Mouse (Mus musculus) large intestine, adult 2 months (tissue): ENCODE results near the gene Prmt1. TPM values are rescaled to one million over a fixed set of nuclear protein-coding genes. Genes with fewer than 3 reads are reported as not detected.

Source experiments
- DNase-seq: peaks from one replicate; pipeline ENCODE4 v3.0.0-alpha.2; 2012; ENCODE audit warnings: low read depth, low spot score
- WGBS: fragments of 180-500 bp; shearing (Covaris S2); methylation state at CpG from one replicate; pipeline ENCODE4 v1.1.7; 2018; 5-methylcytosine and 5-hydroxymethylcytosine counted together
- polyA plus RNA-seq: library from polyadenylated mRNA; depleted of rRNA; stranded (reverse); fragments of >200 nt; gene quantifications from 2 replicates; pipeline ENCODE4 v1.2.3, GENCODE M21; 2012; rRNA removed

Prmt1 gene
- polyA plus RNA-seq, 1 experiment = 188 TPM

DNA sequence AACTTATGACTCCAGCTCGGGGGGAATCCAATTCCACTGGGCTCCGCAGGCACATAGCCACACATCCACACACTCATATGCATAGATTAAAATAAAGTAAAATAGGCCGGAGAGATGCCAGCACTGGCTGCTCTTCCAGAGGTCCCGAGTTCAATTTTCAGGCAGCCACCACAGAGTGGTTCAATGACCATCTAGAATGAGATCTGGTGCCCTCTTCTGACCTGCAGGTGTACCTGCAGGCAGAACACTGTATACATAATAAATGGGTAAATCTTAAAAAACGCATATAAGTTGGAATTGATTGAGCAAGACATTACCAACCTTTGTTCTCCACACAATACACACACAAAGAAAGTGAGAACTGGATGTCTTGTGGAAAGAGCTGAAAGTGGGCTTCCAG is 30.7 kb downstream of the Prmt1 start:
- no peak for DNase-seq
- 43% methylated on average over 5 of the region's 5 CpGs for WGBS

DNA sequence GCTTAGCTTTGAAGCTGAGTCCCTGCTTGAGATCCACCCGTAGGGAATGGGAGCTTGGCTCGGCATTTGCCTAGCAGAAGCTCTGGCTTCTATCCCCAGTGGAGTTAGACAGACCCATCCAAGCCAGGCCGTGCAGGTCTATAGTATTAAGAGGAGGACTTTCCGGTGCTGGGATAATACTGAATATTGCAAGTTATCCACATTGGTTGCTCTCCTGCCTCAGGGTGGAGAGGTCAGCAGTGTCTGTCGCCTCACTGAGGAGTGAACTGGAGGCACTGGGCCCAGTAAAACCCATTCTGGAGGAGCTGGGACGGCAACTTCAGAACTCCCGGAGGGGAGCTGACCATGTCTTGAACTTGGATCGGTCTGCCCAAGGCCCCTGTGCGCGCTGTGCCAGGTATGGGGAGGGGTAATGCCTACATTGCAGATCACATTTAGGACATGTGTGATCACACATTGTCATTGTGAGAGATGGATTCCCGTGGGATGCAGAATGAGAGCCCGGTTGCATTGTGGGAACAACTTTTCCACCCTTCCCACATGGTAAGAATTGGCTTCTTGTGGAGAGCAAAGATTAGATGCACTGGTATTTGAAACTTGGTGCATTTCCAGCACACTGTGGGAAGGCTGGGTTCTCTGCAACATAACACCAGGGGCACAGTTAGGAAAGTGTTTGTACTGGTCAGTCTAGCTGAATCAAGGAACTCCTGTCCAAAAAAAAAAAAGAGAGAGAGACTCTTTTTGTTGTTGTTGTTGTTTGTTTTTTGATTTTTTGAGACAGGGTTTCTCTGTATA is 32.1 kb downstream of the Prmt1 start:
- no peak for DNase-seq
- WGBS = 86% methylated on average over 12 of the region's 12 CpGs

- 77% methylated on average over 14 of the region's 14 CpGs for WGBS
- DNase-seq = no peak
Observed at GRCm38 (mm10) chr7:44953561-44953960, 32.8 kb downstream of the Prmt1 start.

DNA sequence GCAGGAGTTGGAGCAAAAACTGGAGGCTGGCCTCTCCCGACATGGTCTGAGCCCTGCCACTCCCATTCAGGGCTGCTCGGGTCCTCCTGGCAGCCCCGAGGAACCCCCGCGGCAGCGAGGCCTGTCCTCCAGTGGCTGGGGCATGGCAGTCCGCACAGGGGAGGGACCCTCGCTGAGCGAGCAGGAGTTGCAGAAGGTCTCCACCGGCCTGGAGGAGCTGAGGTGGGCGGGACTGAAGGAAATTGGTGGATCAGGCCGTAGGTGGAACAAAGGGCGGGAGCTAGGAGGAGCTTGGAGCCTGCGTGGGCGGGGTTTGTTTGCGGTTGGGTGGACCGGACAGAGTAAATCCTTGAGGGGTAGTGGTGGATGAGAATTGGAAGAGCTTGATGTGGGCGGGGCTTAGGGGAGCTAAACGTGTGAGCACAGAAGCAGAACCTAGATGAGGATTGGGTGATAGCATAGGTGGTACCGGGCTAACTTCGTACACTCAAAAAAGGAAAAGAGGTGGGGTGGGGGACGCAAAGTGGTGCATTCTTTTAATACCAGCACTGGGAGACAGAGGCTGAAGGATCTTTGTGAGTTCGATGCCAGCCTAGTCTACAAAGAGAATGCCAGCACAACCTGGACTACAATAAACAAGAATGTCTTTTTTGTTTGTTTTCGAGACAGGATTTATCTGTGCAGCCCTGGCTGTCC is 33.6 kb downstream of the Prmt1 start:
- 6% methylated on average over 24 of the region's 24 CpGs for WGBS
- peak; percentile 93 for DNase-seq

- WGBS = under 1% methylated on average over 10 of the region's 10 CpGs
- DNase-seq = peak; percentile 75
Observed at GRCm38 (mm10) chr7:44951960-44952359, 34.4 kb downstream of the Prmt1 start.

DNA sequence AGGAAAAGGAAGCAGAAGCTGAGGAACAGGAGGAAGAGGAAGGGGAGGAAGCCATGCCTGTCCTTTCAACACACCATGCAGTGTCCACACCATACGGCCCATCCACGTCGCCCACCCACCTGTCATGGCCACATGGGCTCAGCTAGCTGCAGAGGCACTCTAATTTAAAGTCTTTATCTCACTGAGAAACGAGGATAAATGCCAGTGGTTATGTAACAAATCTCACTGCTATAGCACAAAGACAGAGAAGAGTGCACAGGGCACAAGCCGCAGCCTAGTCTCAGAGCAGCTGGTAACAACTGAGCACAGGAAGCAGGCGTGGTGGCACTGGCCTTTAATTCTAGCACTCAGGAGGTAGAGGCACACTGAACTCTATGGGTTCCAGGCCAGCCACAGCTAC is 36.4 kb downstream of the Prmt1 start:
- 59% methylated on average over 6 of the region's 6 CpGs for WGBS
- no peak for DNase-seq

GRCm38 (mm10) chr7:44942904-44943303 is 43.5 kb downstream of the Prmt1 start, which contains the start of gene Tsks:
Gene Tsks (plus strand): TSS chr7:44943204.
- 76% methylated on average over 7 of the region's 7 CpGs for WGBS
- DNase-seq = no peak

GRCm38 (mm10) chr7:44938680-44939079 is 47.7 kb downstream of the Prmt1 start:
- no peak for DNase-seq
- 91% methylated on average over 4 of the region's 4 CpGs for WGBS

- under 1% methylated on average over 84 of the region's 84 CpGs for whole genome bisulfite sequencing
- DNase-seq = peak; percentile 98
Observed at GRCm38 (mm10) chr7:44929204-44930151, 56.9 kb downstream of the Prmt1 start, which contains the start of gene Ap2a1. Gene Ap2a1 (minus strand): TSS chr7:44929496.

GRCm38 (mm10) chr7:44928570-44928969 is 57.8 kb downstream of the Prmt1 start:
- DNase-seq = no peak
- 0% methylated on average over 1 of the region's 1 CpGs for WGBS

Other genes starting within 250 kb of the Prmt1 start
- 68.3 and 78.0 TPM in 2 replicates for gene Vrk3, start 238.2 kb downstream of the Prmt1 start, polyA plus RNA-seq
- 0.36 and 0.75 TPM in 2 replicates for gene Zfp473, start 235.5 kb downstream of the Prmt1 start, polyA plus RNA-seq
- 50.3 and 51.3 TPM in 2 replicates for gene Nup62, start 170.5 kb downstream of the Prmt1 start, polyA plus RNA-seq
- gene Il4i1, start 170.2 kb downstream of the Prmt1 start, polyA plus RNA-seq = 13.9 and 14.8 TPM in 2 replicates
- gene Atf5, start 169.9 kb downstream of the Prmt1 start, polyA plus RNA-seq = 29.8 and 41.4 TPM in 2 replicates
- 61.3 and 67.2 TPM in 2 replicates for gene Akt1s1, start 137.6 kb downstream of the Prmt1 start, polyA plus RNA-seq
- gene Tbc1d17, start 137.5 kb downstream of the Prmt1 start, polyA plus RNA-seq = 44.6 and 49.0 TPM in 2 replicates
- 52.1 and 57.9 TPM in 2 replicates for gene Pnkp, start 129.4 kb downstream of the Prmt1 start, polyA plus RNA-seq
- gene Ptov1, start 116.8 kb downstream of the Prmt1 start, polyA plus RNA-seq = 111 and 141 TPM in 2 replicates
- 69.4 and 102 TPM in 2 replicates for gene Med25, start 93.9 kb downstream of the Prmt1 start, polyA plus RNA-seq
- gene Fuz, start 90.5 kb downstream of the Prmt1 start, polyA plus RNA-seq = 19.9 and 21.7 TPM in 2 replicates
- 55.6 and 80.7 TPM in 2 replicates for gene Ap2a1, start 57.1 kb downstream of the Prmt1 start, polyA plus RNA-seq
- gene Tsks, start 43.4 kb downstream of the Prmt1 start, polyA plus RNA-seq = not detected in 2 replicates
- 4.2 and 5.9 TPM in 2 replicates for gene Cpt1c, start 11.7 kb downstream of the Prmt1 start, polyA plus RNA-seq
- 107 and 110 TPM in 2 replicates for gene Irf3, start 11.1 kb upstream of the Prmt1 start, polyA plus RNA-seq
- gene Bcl2l12, start 12.1 kb upstream of the Prmt1 start, polyA plus RNA-seq = 20.8 and 23.3 TPM in 2 replicates
- gene Scaf1, start 29.8 kb upstream of the Prmt1 start, polyA plus RNA-seq = 32.3 and 44.7 TPM in 2 replicates
- 112 and 124 TPM in 2 replicates for gene Rras, start 31.4 kb upstream of the Prmt1 start, polyA plus RNA-seq
- gene Prr12, start 66.3 kb upstream of the Prmt1 start, polyA plus RNA-seq = 5.4 and 6.2 TPM in 2 replicates
- 52.4 and 66.9 TPM in 2 replicates for gene Nosip, start 75.9 kb upstream of the Prmt1 start, polyA plus RNA-seq
- 77.3 and 92.5 TPM in 2 replicates for gene Prrg2, start 76.1 kb upstream of the Prmt1 start, polyA plus RNA-seq
- gene Rcn3, start 105.7 kb upstream of the Prmt1 start, polyA plus RNA-seq = 44.3 and 48.6 TPM in 2 replicates
- 75.3 and 85.1 TPM in 2 replicates for gene Fcgrt, start 117.3 kb upstream of the Prmt1 start, polyA plus RNA-seq
- gene Rps11, start 137.9 kb upstream of the Prmt1 start, polyA plus RNA-seq = 407 and 500 TPM in 2 replicates
- gene Rpl13a, start 142.2 kb upstream of the Prmt1 start, polyA plus RNA-seq = 2,093 and 2,372 TPM in 2 replicates
- 0.78 and 1.1 TPM in 2 replicates for gene Gm45713, start 149.7 kb upstream of the Prmt1 start, polyA plus RNA-seq
- 30.5 and 38.2 TPM in 2 replicates for gene Flt3l, start 149.9 kb upstream of the Prmt1 start, polyA plus RNA-seq
- 62.5 and 65.5 TPM in 2 replicates for gene Pih1d1, start 167.7 kb upstream of the Prmt1 start, polyA plus RNA-seq
- gene Aldh16a1, start 168.0 kb upstream of the Prmt1 start, polyA plus RNA-seq = 152 and 159 TPM in 2 replicates
- gene Slc17a7, start 177.4 kb upstream of the Prmt1 start, polyA plus RNA-seq = 0.07 and 0.11 TPM in 2 replicates
- not detected in 2 replicates for gene Gfy, start 193.0 kb upstream of the Prmt1 start, polyA plus RNA-seq
- gene Pth2, start 194.4 kb upstream of the Prmt1 start, polyA plus RNA-seq = not detected in 2 replicates
- 0.09 TPM in 1 of 2 replicates, not detected in the other for gene Ccdc155, start 218.3 kb upstream of the Prmt1 start, polyA plus RNA-seq
- gene Dkkl1, start 225.6 kb upstream of the Prmt1 start, polyA plus RNA-seq = 0.47 and 0.67 TPM in 2 replicates
- 8.9 and 11.4 TPM in 2 replicates for gene Tead2, start 229.2 kb upstream of the Prmt1 start, polyA plus RNA-seq